Mouse (Mus musculus): Measurements from ENCODE around the gene Rpl23. TPM values are rescaled to one million over a fixed set of nuclear protein-coding genes. Genes with fewer than 3 reads are reported as not detected.

Rpl23 gene
- polyA plus RNA-seq, 2 experiments, result 484 to 502 TPM

DNA sequence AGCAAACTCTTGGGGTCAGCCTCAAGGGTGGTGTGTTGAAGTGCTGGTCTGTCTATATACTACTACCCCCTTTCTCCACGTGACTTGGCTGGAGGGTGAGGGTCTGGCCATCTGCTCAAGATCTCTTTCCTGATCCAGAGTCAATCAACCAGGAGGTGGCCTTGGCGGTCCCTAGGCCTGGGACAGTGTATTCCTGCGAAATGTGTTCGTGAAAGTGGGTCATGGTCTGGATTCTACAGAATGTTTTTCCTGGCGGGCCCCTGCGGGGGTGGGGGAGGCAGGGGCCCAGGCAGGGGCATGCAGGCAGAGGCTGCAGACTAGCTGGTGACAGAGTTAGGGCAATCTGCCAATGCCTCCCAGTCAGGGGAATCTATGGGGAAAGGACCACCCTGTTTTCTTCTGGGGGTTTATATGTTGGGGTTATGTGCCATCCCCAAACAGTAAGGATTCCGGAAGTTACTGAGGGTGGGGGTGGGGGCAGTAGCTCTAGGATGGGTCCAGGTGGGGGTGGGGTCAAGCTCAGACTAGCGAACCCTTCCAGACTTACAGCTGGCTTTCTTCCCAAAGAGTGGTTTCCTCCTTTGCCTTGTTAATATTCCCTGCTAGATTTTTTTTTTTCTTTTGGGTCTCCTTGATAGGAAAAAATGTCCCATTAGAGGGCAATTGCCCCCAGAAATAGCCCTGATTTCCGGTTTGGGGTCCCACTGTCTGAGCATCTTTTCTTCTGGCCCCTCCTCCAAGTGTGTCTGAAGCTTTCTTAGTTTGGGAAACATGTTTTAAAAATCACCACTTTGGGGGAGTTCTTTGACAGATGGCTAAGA, 22.8 kb upstream of the Rpl23 start:
- Histone ChIP-seq H3K4me2 (ENCODE audit: low read depth) (peak overlapping the region; percentile 20; the same call in 1 of the 2 replicates), H3K27me3 (ENCODE audit: control insufficient read depth, insufficient read depth, low read length) (no peaks in the 10 kb centered on the region), H3K27ac (no peak overlapping the region), H3K4me3 (ENCODE audit: insufficient read depth in 1 of 2, low read depth in 2 of 2, low read length in 2 of 2) (no peak overlapping the region), H3K4me1 (replicated peaks; ENCODE audit: control insufficient read depth in 2 of 2, insufficient read depth in 2 of 2, low read length in 1 of 2) (peaks cover 2 to 49% of the 10 kb centered on the region in 2 experiments), H3K9me3 (ENCODE audit: control insufficient read depth, low read length) (no peaks in the 10 kb centered on the region), H3K36me3 (replicated peaks; ENCODE audit: control insufficient read depth, insufficient read depth, low read depth) (no peaks in the 10 kb centered on the region), H3K9ac (replicated peaks) (no peak overlapping the region)
- ATAC-seq (ENCODE audit: insufficient read depth) (no peak), DNase-seq (ENCODE audit: low read depth in 3 of 3, low spot score in 3 of 3) (no peak)
- TF ChIP-seq CTCF (IDR thresholded peaks at IDR 0.05; ENCODE audit: low read depth) (no peak), EP300 (IDR thresholded peaks at IDR 0.05; ENCODE audit: low read depth) (no peak)
- 41% methylated on average over 9 of the region's 9 CpGs for WGBS (ENCODE audit: insufficient replicate concordance)

DNA sequence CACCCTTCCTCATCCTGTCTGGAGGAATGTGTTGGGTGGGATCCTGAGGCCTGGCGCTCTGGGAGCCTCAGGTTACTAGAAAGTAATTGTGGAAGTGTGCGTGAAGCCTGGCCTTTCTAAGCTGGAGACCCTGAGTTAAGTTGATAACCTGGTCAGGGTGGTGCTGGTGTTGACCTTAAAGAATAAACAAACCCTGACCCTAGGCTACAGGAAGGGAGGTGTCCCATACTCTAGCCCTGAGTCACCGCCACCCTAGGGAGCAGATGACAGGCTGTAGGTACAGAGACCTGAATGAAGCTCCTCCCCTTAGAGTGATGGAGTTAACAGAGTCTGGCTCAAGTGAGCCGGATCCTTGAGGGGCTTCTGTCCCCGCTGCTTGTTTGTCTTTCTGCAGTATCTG, 21.6 kb upstream of the Rpl23 start:
- no peak for DNase-seq (ENCODE audit: low read depth in 3 of 3, low spot score in 3 of 3)
- Histone ChIP-seq H3K27ac (no peak overlapping the region), H3K27me3 (ENCODE audit: control insufficient read depth, insufficient read depth, low read length) (no peaks in the 10 kb centered on the region), H3K4me3 (ENCODE audit: insufficient read depth in 1 of 2, low read depth in 2 of 2, low read length in 2 of 2) (no peak overlapping the region), H3K9me3 (ENCODE audit: control insufficient read depth, low read length) (no peaks in the 10 kb centered on the region), H3K9ac (replicated peaks) (no peak overlapping the region), H3K36me3 (replicated peaks; ENCODE audit: control insufficient read depth, insufficient read depth, low read depth) (no peaks in the 10 kb centered on the region), H3K4me1 (replicated peaks; ENCODE audit: control insufficient read depth in 2 of 2, insufficient read depth in 2 of 2, low read length in 1 of 2) (peaks cover 2 to 42% of the 10 kb centered on the region in 2 experiments; a peak in 3 of 4 replicates), H3K4me2 (ENCODE audit: low read depth) (peak overlapping the region; percentile 6; the same call in 1 of the 2 replicates)
- 59% methylated on average over 5 of the region's 5 CpGs for WGBS (ENCODE audit: insufficient replicate concordance)
- no peak for ATAC-seq (ENCODE audit: insufficient read depth)
- TF ChIP-seq EP300 (IDR thresholded peaks at IDR 0.05; ENCODE audit: low read depth) (no peak), CTCF (IDR thresholded peaks at IDR 0.05; ENCODE audit: low read depth) (no peak)

DNA sequence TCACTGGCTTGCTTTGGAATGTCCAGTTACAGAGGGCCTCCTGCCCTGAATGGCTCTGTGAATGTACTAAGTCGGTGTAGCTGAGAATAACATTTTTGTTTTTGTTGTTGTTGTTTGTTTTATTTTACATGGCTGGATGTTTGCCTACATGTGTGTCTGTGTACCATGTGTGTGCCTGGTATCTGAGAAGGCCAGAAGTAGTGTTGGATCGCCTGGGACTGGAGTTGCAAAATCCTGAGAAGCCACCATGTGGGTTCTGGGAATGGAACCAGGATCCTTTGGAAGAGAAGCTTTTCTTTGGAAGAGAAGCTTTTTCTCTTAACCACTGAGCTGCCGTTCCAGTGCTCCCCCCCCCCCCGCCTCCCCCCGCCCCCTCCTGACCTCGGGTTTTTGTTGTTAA, 20.3 kb upstream of the Rpl23 start:
- no peaks in the 10 kb centered on the region; the same call in 1 of the 2 replicates for H3K27me3 ChIP-seq (ENCODE audit: control insufficient read depth, insufficient read depth, low read length)
- peak overlapping the region; percentile 81; the same call in 1 of the 2 replicates for H3K4me2 ChIP-seq (ENCODE audit: low read depth)
- no peaks in the 10 kb centered on the region for H3K36me3 ChIP-seq (replicated peaks; ENCODE audit: control insufficient read depth, insufficient read depth, low read depth)
- no peak overlapping the region for H3K4me3 ChIP-seq (ENCODE audit: insufficient read depth in 1 of 2, low read depth in 2 of 2, low read length in 2 of 2)
- DNase-seq (ENCODE audit: low read depth in 3 of 3, low spot score in 3 of 3) (no peak), ATAC-seq (ENCODE audit: insufficient read depth) (no peak)
- WGBS (ENCODE audit: insufficient replicate concordance), result 48% methylated on average over 5 of the region's 6 CpGs
- no peak for TF ChIP-seq EP300 (IDR thresholded peaks at IDR 0.05; ENCODE audit: low read depth)
- TF ChIP-seq CTCF (IDR thresholded peaks at IDR 0.05; ENCODE audit: low read depth), result no peak
- H3K9ac ChIP-seq (replicated peaks), result no peak overlapping the region
- no peak overlapping the region for H3K27ac ChIP-seq
- H3K4me1 ChIP-seq (replicated peaks; ENCODE audit: control insufficient read depth in 2 of 2, insufficient read depth in 2 of 2, low read length in 1 of 2), result peaks cover 2 to 40% of the 10 kb centered on the region in 2 experiments; a peak in 3 of 4 replicates
- H3K9me3 ChIP-seq (ENCODE audit: control insufficient read depth, low read length), result no peaks in the 10 kb centered on the region

DNA sequence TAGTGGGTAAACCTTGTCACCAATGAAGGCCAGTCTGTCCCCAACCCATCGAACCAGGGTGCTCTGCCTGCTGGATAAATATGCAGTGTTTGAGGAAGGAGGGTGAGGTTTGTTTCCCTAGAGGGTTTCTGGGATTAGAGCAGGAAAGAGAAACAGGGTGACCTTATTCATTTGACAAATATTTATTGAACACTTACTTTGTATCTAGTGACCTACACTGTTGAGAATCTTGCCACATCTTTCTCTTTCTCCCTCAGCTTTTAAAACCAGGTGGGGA, 19.9 kb upstream of the Rpl23 start:
- no peak overlapping the region for H3K27ac ChIP-seq
- no peaks in the 10 kb centered on the region; the same call in 1 of the 2 replicates for H3K27me3 ChIP-seq (ENCODE audit: control insufficient read depth, insufficient read depth, low read length)
- H3K4me2 ChIP-seq (ENCODE audit: low read depth), result peak overlapping the region; percentile 81
- no peak for ATAC-seq (ENCODE audit: insufficient read depth)
- no peak overlapping the region for H3K9ac ChIP-seq (replicated peaks)
- H3K9me3 ChIP-seq (ENCODE audit: control insufficient read depth, low read length), result no peaks in the 10 kb centered on the region
- H3K4me1 ChIP-seq (replicated peaks; ENCODE audit: control insufficient read depth in 2 of 2, insufficient read depth in 2 of 2, low read length in 1 of 2), result peaks cover 2 to 37% of the 10 kb centered on the region in 2 experiments; a peak in 3 of 4 replicates
- no peak overlapping the region for H3K4me3 ChIP-seq (ENCODE audit: insufficient read depth in 1 of 2, low read depth in 2 of 2, low read length in 2 of 2)
- TF ChIP-seq EP300 (IDR thresholded peaks at IDR 0.05; ENCODE audit: low read depth), result no peak
- WGBS (ENCODE audit: insufficient replicate concordance), result 15% methylated on average over 1 of the region's 1 CpGs
- H3K36me3 ChIP-seq (replicated peaks; ENCODE audit: control insufficient read depth, insufficient read depth, low read depth), result no peaks in the 10 kb centered on the region
- no peak for DNase-seq (ENCODE audit: low read depth in 3 of 3, low spot score in 3 of 3)

DNA sequence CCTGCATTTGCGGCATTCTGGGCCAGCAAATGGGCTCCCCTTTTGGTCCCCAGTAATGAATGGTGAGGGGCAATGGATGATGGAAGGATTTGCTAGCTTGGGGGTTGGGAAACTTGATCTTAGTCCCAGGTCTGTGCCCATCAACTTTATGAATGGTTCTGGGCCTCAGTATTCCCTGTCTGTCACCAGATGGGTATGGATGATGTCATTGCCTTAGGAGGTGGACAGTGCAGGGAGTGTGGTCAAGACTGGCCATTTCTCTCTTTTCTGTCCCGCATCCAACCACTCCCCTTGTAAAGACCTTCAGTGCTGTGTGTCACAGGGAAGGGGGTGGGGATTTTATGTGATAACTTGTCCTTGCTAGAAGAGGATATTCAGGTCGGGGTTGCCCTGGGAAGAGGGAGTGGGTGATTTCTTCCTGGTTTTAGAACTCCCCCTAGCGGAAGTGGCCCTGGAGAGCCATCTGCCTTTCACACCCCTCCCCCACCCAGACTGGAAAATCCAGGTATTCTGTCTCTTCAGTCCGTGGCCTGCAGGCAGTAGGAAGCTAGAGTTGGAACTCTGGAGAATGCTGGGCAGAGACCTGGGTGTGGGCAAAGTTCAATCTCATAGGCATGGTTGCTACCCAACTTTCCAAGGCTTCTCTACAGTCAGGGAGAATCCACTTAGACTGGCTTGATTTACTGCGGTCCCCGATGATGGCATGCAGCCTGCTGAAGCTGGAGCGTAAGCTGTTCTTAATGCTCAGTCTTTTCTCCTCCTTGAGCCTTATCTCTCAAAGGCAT, 19.4 kb upstream of the Rpl23 start:
- Histone ChIP-seq H3K4me1 (replicated peaks; ENCODE audit: control insufficient read depth in 2 of 2, insufficient read depth in 2 of 2, low read length in 1 of 2) (peaks cover 2 to 37% of the 10 kb centered on the region in 2 experiments; a peak in 3 of 4 replicates), H3K36me3 (replicated peaks; ENCODE audit: control insufficient read depth, insufficient read depth, low read depth) (no peaks in the 10 kb centered on the region), H3K27ac (no peak overlapping the region), H3K27me3 (ENCODE audit: control insufficient read depth, insufficient read depth, low read length) (no peaks in the 10 kb centered on the region; the same call in 1 of the 2 replicates), H3K4me2 (ENCODE audit: low read depth) (peak overlapping the region; percentile 81), H3K4me3 (ENCODE audit: insufficient read depth in 1 of 2, low read depth in 2 of 2, low read length in 2 of 2) (peak overlapping the region; percentile 65 to 72), H3K9ac (replicated peaks) (no peak overlapping the region), H3K9me3 (ENCODE audit: control insufficient read depth, low read length) (no peaks in the 10 kb centered on the region)
- ATAC-seq (ENCODE audit: insufficient read depth) (no peak), DNase-seq (ENCODE audit: low read depth in 3 of 3, low spot score in 3 of 3) (no peak)
- 33% methylated on average over 8 of the region's 8 CpGs for WGBS (ENCODE audit: insufficient replicate concordance)
- no peak for TF ChIP-seq EP300 (IDR thresholded peaks at IDR 0.05; ENCODE audit: low read depth)
- TF ChIP-seq CTCF (IDR thresholded peaks at IDR 0.05; ENCODE audit: low read depth), result peak; percentile 61

Data from liver, embryonic 14.5 days (tissue).